Mouse (Mus musculus) liver, adult 2 months (tissue): Measurements from ENCODE around the gene Pcolce2. TPM values are rescaled to one million over a fixed set of nuclear protein-coding genes. Genes with fewer than 3 reads are reported as not detected.

Source experiments
- DNase-seq: peaks from one replicate; pipeline ENCODE4 v3.0.0-alpha.2; 2011; ENCODE audit warnings: low read depth, low spot score; ENCODE audit errors: extremely low read depth
- H3K27ac ChIP-seq: fragments of 200-500 bp; replicated peaks from 2 replicates; pipeline ENCODE4 v1.5.1; 2012; ENCODE audit warnings: low read depth, mild to moderate bottlenecking, control low read depth, inconsistent platforms, low read length; ENCODE audit not compliant: insufficient read depth
- H3K27me3 ChIP-seq: fragments of 200-500 bp; 2 replicates; pipeline ENCODE4 v1.6.1; 2012; ENCODE audit warnings: mild to moderate bottlenecking, moderate library complexity, low read length, inconsistent platforms; ENCODE audit not compliant: control insufficient read depth, insufficient read depth
- H3K36me3 ChIP-seq: fragments of 200-500 bp; 2 replicates; pipeline ENCODE4 v1.6.1; 2012; ENCODE audit warnings: low read length, inconsistent platforms; ENCODE audit not compliant: control insufficient read depth, insufficient read depth
- H3K4me1 ChIP-seq: fragments of 200-500 bp; 2 replicates; pipeline ENCODE4 v1.6.1; 2011; ENCODE audit warnings: low read length; ENCODE audit not compliant: control insufficient read depth, insufficient read depth
- H3K4me3 ChIP-seq: fragments of 200-500 bp; 2 replicates; pipeline ENCODE4 v1.5.1; 2011; ENCODE audit warnings: low read depth, mild to moderate bottlenecking, control low read depth, low read length, moderate library complexity; ENCODE audit not compliant: insufficient read depth
- H3K79me2 ChIP-seq: fragments of 200-500 bp; 2 replicates; pipeline ENCODE4 v1.6.1; 2012; ENCODE audit warnings: inconsistent platforms, mild to moderate bottlenecking, low read length, moderate library complexity; ENCODE audit not compliant: control insufficient read depth, insufficient read depth
- H3K9ac ChIP-seq: fragments of 200-500 bp; 2 replicates; pipeline ENCODE4 v1.6.1; 2012; ENCODE audit warnings: low read depth, mild to moderate bottlenecking, control low read depth, inconsistent platforms, low read length
- CTCF ChIP-seq: fragments of 200-500 bp; IDR thresholded peaks from 2 replicates; pipeline ENCODE4 v1.5.1; 2011; ENCODE audit warnings: low read depth, low read length, control low read depth
- POLR2A ChIP-seq: fragments of 200-500 bp; IDR thresholded peaks from 2 replicates; pipeline ENCODE4 v1.6.1; 2011; ENCODE audit warnings: low read length, control low read depth; ENCODE audit not compliant: insufficient read depth; ENCODE audit errors: extremely low read depth
- WGBS: fragments of 180-500 bp; shearing (Covaris S2); methylation state at CpG from one replicate; pipeline ENCODE4 v1.1.7; 2018; 5-methylcytosine and 5-hydroxymethylcytosine counted together
- polyA plus RNA-seq: library from polyadenylated mRNA; depleted of rRNA; stranded (reverse); fragments of >200 nt; gene quantifications from 2 replicates; pipeline ENCODE4 v1.2.3, GENCODE M21; 2012
- total RNA-seq: library from RNA; depleted of rRNA; stranded (reverse); fragments of >200 nt; gene quantifications from 2 replicates; pipeline ENCODE4 v1.2.3, GENCODE M21; 2014

Gene Pcolce2
- total and polyA plus RNA-seq, 2 experiments: 0.27 to 1.3 TPM

- Histone ChIP-seq H3K4me3 (no peak overlapping the region), H3K79me2 (no peaks in the 10 kb centered on the region), H3K4me1 (0 out of 2 replicates have a peak, but pooled peaks cover 2% of the 10 kb centered on the region), H3K9ac (no peak overlapping the region), H3K36me3 (no peaks in the 10 kb centered on the region), H3K27me3 (no peaks in the 10 kb centered on the region), H3K27ac (no peak overlapping the region)
- WGBS: 90% methylated on average over 4 of the region's 4 CpGs
- no peak for DNase-seq
- TF ChIP-seq POLR2A: no peak
- TF ChIP-seq CTCF: peak; percentile 63
Observed at GRCm38 (mm10) chr9:95599399-95599798, 38.0 kb upstream of the Pcolce2 start.

- Histone ChIP-seq H3K36me3 (no peaks in the 10 kb centered on the region), H3K9ac (no peak overlapping the region), H3K27ac (no peak overlapping the region), H3K27me3 (no peaks in the 10 kb centered on the region), H3K4me1 (peaks cover 7% of the 10 kb centered on the region; the same call in 1 of the 2 replicates), H3K4me3 (no peak overlapping the region), H3K79me2 (no peaks in the 10 kb centered on the region)
- no peak for DNase-seq
- TF ChIP-seq CTCF (no peak), POLR2A (no peak)
- 83% methylated on average over 3 of the region's 3 CpGs for WGBS
Observed at GRCm38 (mm10) chr9:95602849-95603248, 34.6 kb upstream of the Pcolce2 start.

- H3K27me3 ChIP-seq: no peaks in the 10 kb centered on the region
- DNase-seq: no peak
- no peaks in the 10 kb centered on the region for H3K36me3 ChIP-seq
- H3K4me3 ChIP-seq: no peak overlapping the region
- no peaks in the 10 kb centered on the region for H3K79me2 ChIP-seq
- no peak overlapping the region for H3K9ac ChIP-seq
- H3K27ac ChIP-seq: no peak overlapping the region
- peaks cover 7% of the 10 kb centered on the region; the same call in 1 of the 2 replicates for H3K4me1 ChIP-seq
- no peak for TF ChIP-seq POLR2A
- TF ChIP-seq CTCF: no peak
- WGBS: 65% methylated on average over 9 of the region's 9 CpGs
Observed at GRCm38 (mm10) chr9:95603316-95603715, 34.1 kb upstream of the Pcolce2 start.

GRCm38 (mm10) chr9:95607196-95607595 lies 30.2 kb upstream of the Pcolce2 start:
- Histone ChIP-seq H3K4me3 (no peak overlapping the region), H3K4me1 (peaks cover 7% of the 10 kb centered on the region; the same call in 1 of the 2 replicates), H3K36me3 (no peaks in the 10 kb centered on the region), H3K79me2 (no peaks in the 10 kb centered on the region), H3K27ac (no peak overlapping the region), H3K9ac (no peak overlapping the region), H3K27me3 (no peaks in the 10 kb centered on the region)
- 83% methylated on average over 5 of the region's 5 CpGs for WGBS
- no peak for DNase-seq
- no peak for TF ChIP-seq POLR2A
- TF ChIP-seq CTCF: no peak

GRCm38 (mm10) chr9:95612246-95612768 lies 25.1 kb upstream of the Pcolce2 start:
- no peak overlapping the region for H3K27ac ChIP-seq
- H3K4me1 ChIP-seq: peaks cover 4% of the 10 kb centered on the region; the same call in 1 of the 2 replicates
- DNase-seq: no peak
- H3K27me3 ChIP-seq: no peaks in the 10 kb centered on the region
- 89% methylated on average over 8 of the region's 8 CpGs for WGBS
- TF ChIP-seq POLR2A (no peak), CTCF (no peak)
- H3K9ac ChIP-seq: no peak overlapping the region
- no peaks in the 10 kb centered on the region for H3K36me3 ChIP-seq
- no peaks in the 10 kb centered on the region for H3K79me2 ChIP-seq
- H3K4me3 ChIP-seq: no peak overlapping the region

- Histone ChIP-seq H3K4me3 (no peak overlapping the region), H3K4me1 (peaks cover 4% of the 10 kb centered on the region; the same call in 1 of the 2 replicates), H3K79me2 (no peaks in the 10 kb centered on the region), H3K27me3 (no peaks in the 10 kb centered on the region), H3K36me3 (no peaks in the 10 kb centered on the region), H3K9ac (no peak overlapping the region), H3K27ac (no peak overlapping the region)
- no peak for DNase-seq
- WGBS: 51% methylated on average over 9 of the region's 9 CpGs
- TF ChIP-seq POLR2A (no peak), CTCF (no peak)
Observed at GRCm38 (mm10) chr9:95613426-95614127, 23.8 kb upstream of the Pcolce2 start.
